Mouse (Mus musculus): ENCODE measurements around the gene 1700007K13Rik.
A peak's percentile ranks its signal among the peaks of the same experiment; 100 is the strongest.
"Not testable (repeated sequence)": the region's sequence is repeated elsewhere in the genome, so short reads cannot be mapped to it uniquely, and the experiment has no call there.

1700007K13Rik gene

GRCm38 (mm10) chr2:28465836-28466518 lies at the start of gene 1700007K13Rik:
TSS of gene 1700007K13Rik (minus strand) at chr2:28466332.
- peak; percentile 78 for DNase-seq (ENCODE audit: low spot score)

DNA sequence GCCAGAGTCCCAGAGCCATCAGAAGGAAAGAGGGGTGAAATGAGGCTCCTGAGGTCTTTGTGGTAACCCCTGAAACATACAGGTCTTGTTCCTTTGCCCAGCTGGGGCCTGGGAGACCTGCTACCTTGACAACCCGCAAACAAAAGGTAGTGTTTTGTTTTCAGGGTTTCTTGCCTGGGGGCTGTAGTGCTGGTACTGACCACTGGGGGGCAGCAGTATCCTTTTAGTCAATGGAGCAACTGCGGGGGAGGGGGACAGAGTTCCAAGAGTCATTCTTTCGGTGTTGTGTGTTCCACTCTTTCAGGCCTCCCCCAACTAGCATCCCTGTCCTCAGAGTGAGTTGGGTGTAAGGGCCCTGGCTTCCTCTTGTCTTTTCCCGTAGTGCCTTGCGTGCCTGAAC lies 48.4 kb upstream of the 1700007K13Rik start:
- peak; percentile 81 for DNase-seq (ENCODE audit: low spot score)

- DNase-seq (ENCODE audit: low spot score) = no peak
Measured at GRCm38 (mm10) chr2:28513431-28514370, 47.6 kb upstream of the 1700007K13Rik start.

DNA sequence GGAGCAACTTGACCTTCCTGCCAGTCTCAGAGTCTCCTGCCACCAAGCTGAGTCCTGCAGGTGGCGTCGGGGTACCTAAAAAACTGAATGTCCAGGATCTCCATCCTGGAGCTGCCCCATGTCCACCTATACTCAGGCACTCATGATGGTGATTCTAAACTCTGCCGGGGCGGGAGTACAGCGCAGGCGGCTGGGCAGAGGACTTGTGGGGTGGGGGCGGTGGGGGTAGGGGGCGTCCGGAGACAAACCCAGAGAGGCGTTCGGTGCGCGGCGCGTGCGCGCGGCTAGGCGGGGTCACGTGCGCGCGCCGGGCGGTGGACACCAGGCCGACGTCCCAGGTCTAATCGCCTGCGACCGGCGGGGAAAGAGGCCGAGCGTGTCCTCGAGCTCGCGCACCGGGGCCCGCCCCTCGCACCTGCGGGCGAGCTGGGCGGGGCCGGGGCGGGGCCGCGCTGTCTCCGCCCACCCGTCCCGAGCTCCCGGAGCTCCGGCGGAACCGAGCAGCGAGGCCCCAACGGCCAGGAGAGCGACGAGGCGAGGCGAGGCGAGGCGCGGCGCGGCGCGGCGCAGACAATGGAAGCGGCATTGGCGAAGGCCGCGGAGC lies 46.8 kb upstream of the 1700007K13Rik start, which contains the start of gene Ralgds:
Gene Ralgds (plus strand): TSS at position 328 of the 604 bp plus-strand sequence.
- peak; percentile 74 for DNase-seq (ENCODE audit: low spot score)

- DNase-seq (ENCODE audit: low spot score) = not testable (repeated sequence)
Measured at GRCm38 (mm10) chr2:28511600-28511999, 45.5 kb upstream of the 1700007K13Rik start.

DNA sequence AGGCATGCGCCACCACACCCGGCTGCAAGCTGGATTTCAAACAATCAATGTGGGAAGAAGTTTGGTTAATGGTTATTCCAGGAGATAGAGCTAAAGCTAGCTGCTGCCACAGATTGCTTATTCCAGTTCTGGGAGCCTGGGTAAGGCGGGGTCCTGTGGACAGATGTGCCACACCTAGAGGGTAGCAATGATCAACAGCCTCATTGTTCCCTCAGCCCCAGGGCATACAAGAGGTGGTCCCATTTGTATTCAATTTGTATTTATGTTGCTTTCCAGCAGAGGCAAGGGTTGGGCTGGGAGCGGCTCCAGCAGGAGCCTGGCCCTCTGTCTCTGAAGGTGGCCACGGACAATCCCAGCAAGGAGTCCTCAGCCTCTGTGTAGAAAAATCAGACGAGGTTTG lies 40.2 kb upstream of the 1700007K13Rik start:
- no peak for DNase-seq (ENCODE audit: low spot score)

GRCm38 (mm10) chr2:28505795-28506194 lies 39.7 kb upstream of the 1700007K13Rik start, which contains the start of gene Gm10134:
TSS of gene Gm10134 (plus strand) at chr2:28506095.
- DNase-seq (ENCODE audit: low spot score) = no peak

DNA sequence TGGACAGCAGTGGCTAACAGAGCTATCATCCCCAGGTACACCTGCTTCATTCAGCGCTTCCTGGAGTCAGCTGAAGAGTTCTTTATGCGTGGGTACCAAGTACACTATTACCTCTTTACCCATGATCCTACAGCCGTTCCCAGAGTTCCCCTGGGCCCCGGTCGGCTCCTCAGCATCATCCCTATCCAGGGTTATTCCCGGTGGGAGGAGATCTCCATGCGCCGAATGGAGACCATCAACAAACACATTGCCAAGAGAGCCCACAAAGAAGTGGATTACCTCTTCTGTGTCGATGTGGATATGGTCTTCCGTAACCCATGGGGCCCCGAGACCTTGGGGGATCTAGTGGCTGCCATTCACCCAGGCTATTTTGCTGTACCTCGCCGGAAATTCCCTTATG lies 38.5 kb upstream of the 1700007K13Rik start:
- DNase-seq (ENCODE audit: low spot score) = no peak

GRCm38 (mm10) chr2:28502987-28503386 lies 36.9 kb upstream of the 1700007K13Rik start:
- DNase-seq (ENCODE audit: low spot score) = no peak

DNA sequence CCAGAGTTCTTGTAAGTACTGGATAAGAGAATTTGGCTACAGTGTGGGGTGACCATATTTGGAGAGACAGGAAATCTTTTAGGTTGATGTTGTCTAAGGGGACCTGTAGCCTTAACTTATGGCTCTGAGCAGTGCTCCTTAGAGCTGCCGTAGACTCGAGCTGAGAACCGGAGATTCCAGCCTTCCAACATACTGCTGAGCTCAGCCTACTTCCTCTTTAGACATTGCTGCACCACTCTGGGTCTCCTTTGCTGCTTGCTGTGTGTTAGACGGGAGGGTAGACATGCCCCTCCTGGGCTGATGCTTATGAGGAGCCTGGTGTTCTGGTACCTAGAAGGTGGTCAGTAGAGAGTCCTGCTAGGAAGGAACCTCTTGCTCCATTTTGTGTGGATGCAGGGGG lies 32.3 kb upstream of the 1700007K13Rik start:
- DNase-seq (ENCODE audit: low spot score) = no peak

DNA sequence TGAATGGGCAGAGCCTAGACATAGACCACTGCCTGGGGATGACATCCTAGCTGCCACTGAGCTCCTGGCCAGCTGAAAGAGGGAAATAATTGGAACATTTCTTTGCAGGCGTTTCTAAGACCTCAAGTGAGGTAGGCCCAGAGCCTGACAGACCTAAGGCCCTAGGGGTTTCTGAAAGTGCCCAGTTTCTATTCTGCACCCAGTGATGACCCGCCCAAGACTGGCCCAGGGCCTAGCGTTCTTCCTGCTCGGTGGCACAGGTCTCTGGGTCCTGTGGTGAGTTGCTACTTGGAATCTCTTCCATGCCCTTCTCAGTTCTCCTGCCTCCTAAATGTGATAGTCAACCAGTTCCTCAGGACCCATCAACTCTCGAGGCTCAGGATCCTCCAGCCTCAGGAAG lies 31.4 kb upstream of the 1700007K13Rik start:
- no peak for DNase-seq (ENCODE audit: low spot score)

- DNase-seq (ENCODE audit: low spot score) = no peak
Measured at GRCm38 (mm10) chr2:28496671-28497070, 30.5 kb upstream of the 1700007K13Rik start, which contains the start of gene Gbgt1. TSS of gene Gbgt1 (plus strand) at chr2:28496891.

- no peak for DNase-seq (ENCODE audit: low spot score)
Measured at GRCm38 (mm10) chr2:28495801-28496595, 29.9 kb upstream of the 1700007K13Rik start.

DNA sequence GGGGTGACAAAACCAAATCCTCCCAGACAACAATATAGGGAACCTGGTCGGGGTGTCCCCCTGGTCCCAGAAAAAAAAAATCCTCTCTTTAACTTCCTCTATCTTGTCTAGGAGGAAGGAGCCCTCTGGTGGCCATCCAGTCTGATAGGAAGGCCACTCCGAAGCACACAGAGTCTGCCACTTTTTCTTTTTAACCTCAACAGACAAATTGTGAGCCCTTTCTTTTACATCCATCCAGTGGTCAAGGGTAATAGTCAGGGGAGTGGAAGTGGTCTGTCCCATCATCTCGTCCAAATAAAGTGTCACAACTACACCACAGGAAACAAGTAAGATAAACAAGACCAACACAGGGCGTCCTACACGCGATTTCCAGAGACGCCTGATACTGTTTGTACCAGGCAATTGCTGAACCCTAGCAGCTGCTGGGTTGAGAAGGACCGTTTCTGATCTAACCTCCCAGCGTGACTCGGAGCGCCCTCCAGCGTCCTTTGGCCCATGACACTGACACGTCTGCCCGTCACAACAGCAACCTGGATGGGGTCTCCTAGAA lies 29.1 kb upstream of the 1700007K13Rik start:
- no peak for DNase-seq (ENCODE audit: low spot score)

DNA sequence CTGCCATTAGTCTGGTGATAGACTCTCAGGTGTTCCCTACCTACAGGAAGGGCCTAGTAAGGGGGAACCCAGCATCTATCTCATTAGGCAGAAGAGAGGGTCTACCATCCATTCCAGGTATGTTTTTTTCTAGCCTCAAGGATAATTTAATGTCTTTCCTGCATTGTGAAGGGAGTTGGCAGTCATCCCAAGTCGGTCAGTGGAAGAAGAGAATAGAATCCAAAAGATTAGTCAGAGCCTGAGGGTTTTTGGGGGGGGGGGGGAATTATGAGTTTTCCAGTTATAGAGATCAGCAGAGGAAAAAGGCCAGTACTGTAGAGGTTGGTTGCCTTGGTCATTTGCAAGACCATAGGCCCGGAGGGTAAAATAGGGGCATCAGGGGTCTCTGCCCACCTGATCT lies 28.4 kb upstream of the 1700007K13Rik start:
- DNase-seq (ENCODE audit: low spot score) = no peak

DNA sequence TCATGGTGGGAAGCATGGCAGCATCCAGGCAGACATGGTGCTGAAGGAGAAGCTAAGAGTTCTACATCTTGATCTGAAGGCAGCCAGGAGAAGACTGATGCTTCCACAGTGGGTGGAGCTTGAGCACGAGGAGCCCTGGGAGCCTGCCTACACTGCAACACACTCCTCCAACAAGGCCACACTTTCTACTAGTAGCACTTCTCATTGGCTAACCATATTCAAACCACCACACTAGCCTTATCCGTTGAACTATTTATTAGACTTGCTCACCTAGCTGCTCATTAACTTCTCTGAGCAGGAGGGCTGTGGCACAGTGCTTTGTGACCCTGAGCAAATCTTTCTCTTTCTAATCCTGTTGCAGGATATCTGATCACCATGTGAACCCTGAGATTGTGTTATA lies 17.7 kb upstream of the 1700007K13Rik start:
- DNase-seq (ENCODE audit: low spot score) = no peak

DNA sequence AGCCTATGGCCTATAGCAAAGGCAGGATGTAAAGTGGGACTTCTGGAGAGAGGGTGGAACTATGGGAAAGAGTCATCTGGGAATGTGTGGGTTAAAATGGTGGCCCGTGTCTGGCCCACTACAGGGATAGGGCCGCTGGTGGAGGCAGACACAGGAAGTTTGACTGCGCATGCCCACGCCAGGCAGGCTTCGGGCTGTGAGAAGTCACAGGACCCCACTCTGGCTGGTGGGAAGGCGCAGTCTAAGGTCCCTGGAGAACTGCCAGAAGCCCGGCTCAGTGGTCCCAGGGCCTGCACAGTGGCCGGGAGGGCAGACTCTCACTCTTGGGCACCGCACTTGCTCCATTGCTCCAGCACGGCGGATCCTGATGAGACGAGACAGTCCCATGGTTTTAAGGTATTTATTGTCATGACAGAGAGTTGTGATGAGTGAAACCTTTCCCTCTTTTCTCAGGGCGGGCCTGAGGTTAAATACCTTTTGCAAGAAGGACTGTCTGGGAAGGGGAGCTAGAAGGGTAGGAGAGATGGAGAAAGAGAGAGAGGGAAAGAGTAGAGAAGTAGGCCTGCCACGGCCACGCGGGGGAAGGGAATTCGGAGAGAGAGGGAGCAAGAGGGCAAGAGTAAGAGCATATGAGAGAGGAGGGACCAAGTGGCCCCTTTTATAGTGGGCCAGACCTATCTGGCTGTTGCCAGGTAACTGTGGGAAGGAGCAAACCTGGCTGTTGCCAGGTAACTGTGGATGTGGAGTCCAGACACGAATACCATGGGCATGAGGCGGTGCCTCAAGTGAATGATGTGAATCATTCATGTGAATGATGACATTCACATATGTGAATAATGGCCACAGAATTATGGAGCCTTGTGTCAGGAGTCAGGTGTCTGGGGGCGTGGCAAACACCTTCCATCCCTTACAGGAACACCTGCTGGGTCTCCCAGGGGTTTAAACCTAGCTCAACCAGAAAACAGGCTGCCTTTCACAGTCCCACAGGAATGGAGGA lies 13.4 kb upstream of the 1700007K13Rik start:
- no peak for DNase-seq (ENCODE audit: low spot score)

DNA sequence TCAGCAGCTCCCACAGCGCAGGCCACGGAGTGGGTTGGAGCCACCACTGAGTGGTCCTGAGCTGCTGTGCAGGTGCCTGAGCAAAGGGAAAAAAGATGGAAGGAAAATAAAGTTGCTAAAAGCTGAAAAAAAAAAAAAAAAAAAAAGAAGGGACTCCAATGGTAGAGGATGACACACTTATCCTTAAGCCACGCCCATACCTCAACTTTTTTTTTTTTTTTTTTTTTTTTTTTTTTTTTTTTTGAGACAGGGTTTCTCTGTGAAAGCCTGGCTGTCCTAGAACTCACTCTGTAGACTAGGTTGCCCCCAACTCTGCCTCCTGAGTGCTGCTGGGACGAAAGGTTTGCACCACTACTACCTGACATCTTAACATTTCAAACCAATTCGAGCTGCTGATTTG lies 11.9 kb upstream of the 1700007K13Rik start:
- not testable (repeated sequence) for DNase-seq (ENCODE audit: low spot score)

DNA sequence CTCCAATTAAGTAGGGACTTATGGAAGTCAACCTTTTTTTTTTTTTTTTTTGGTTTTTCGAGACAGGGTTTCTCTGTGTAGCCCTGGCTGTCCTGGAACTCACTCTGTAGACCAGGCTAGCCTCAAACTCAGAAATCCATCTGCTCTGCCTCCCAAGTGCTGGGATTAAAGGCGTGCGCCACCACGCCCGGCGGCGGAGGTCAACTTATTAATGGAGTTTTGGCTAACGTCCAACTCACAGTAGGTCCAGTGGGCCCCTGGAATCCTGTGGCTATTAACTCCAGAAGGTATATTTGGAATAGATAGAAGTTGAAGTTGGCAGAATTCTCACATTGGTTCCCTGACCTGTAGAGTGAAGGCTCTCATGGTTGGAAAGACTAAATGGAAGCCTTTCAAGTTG lies 5.9 kb upstream of the 1700007K13Rik start:
- DNase-seq (ENCODE audit: low spot score) = not testable (repeated sequence)

GRCm38 (mm10) chr2:28470591-28470990 lies 4.5 kb upstream of the 1700007K13Rik start:
- DNase-seq (ENCODE audit: low spot score) = no peak

Data from ovary, postnatal 36 days (tissue).